ENCODE assay signal across 25 mouse cellular contexts in genomic region chr17:75353323-75353722, GRCm38 (mm10).
"Had no signal": no experiment of that assay in that cellular context is flagged by ENCODE, and none has a peak within 500 bp of the region (broad histone marks: within the 10 kb centered on the region; RNA-seq: fewer than 3 reads in every experiment).

No protein-coding gene starts in this region.

- H3K27ac ChIP-seq: gastrocnemius, adult 2 months; heart, adult 2 months; heart, embryonic 13.5 days; heart, embryonic 15.5 days; hindbrain, embryonic 13.5 days; hindbrain, embryonic 15.5 days; hindbrain, postnatal 0 days; layer of hippocampus, adult 2 months; left cerebral cortex, adult 2 months; limb, embryonic 10.5 days; limb, embryonic 12.5 days; liver, embryonic 13.5 days; liver, embryonic 15.5 days had no signal

- H3K36me3 ChIP-seq: hindbrain, embryonic 13.5 days; hindbrain, embryonic 15.5 days; liver, embryonic 13.5 days; liver, embryonic 15.5 days had no signal

- H3K4me2 ChIP-seq: heart, embryonic 11.5 days; heart, embryonic 13.5 days; heart, embryonic 15.5 days; hindbrain, embryonic 13.5 days; hindbrain, embryonic 15.5 days; limb, embryonic 12.5 days; liver, embryonic 11.5 days; liver, embryonic 13.5 days; liver, embryonic 15.5 days had no signal

- H3K9me3 ChIP-seq: heart, embryonic 13.5 days; heart, embryonic 15.5 days; hindbrain, embryonic 15.5 days; limb, embryonic 10.5 days; limb, embryonic 12.5 days; liver, embryonic 13.5 days; liver, embryonic 15.5 days had no signal

- DNase-seq: gastrocnemius, adult 2 months; gastrocnemius, postnatal 10 days; gastrocnemius, postnatal 25 days; heart, adult 2 months; heart, postnatal 14 days; heart, postnatal 36 days; kidney, adult 18-20 months; kidney, adult 8-10 months; kidney, postnatal 14 days; kidney, postnatal 4 days; liver; liver, embryonic 13.5 days had no signal

- H3K4me3 ChIP-seq: gastrocnemius, adult 2 months; heart, adult 2 months; heart, embryonic 13.5 days; heart, embryonic 15.5 days; hindbrain, embryonic 13.5 days; hindbrain, embryonic 15.5 days; layer of hippocampus, adult 2 months; left cerebral cortex, adult 2 months; limb, embryonic 10.5 days; limb, embryonic 12.5 days; liver, embryonic 13.5 days; liver, embryonic 15.5 days had no signal

- H3K9ac ChIP-seq: heart, embryonic 13.5 days; heart, embryonic 15.5 days; hindbrain, embryonic 13.5 days; hindbrain, embryonic 15.5 days; limb, embryonic 12.5 days; liver, embryonic 13.5 days; liver, embryonic 15.5 days had no signal

- ATAC-seq: hindbrain, postnatal 0 days; intestine, postnatal 0 days had no signal

- H3K4me1 ChIP-seq: heart, embryonic 15.5 days; hindbrain, embryonic 13.5 days; hindbrain, embryonic 15.5 days; limb, embryonic 10.5 days; limb, embryonic 12.5 days; liver, embryonic 13.5 days; liver, embryonic 15.5 days had no signal

- H3K27me3 ChIP-seq: heart, embryonic 13.5 days; heart, embryonic 15.5 days; hindbrain, embryonic 13.5 days; hindbrain, embryonic 15.5 days; limb, embryonic 12.5 days; liver, embryonic 13.5 days; liver, embryonic 15.5 days had no signal
